Mouse (Mus musculus) limb, embryonic 15.5 days (tissue): ENCODE measurements around the gene Ceacam15. TPM values are rescaled to one million over a fixed set of nuclear protein-coding genes. Genes with fewer than 3 reads are reported as not detected.

Experiments
- ATAC-seq: fragments of 200-750 bp; cut with Nextera tagmentation; 2 replicates; pipeline ENCODE4 v1.8.0; 2017; ENCODE audit warnings: low read depth, moderate TSS enrichment; ENCODE audit not compliant: insufficient number of reproducible peaks, low FRiP score, low TSS enrichment
- H3K27ac ChIP-seq: fragments of 300-500 bp; sonication (generic); 2 replicates; pipeline ENCODE4 v1.5.1; 2015; ENCODE audit warnings: moderate library complexity, mild to moderate bottlenecking, inconsistent platforms
- H3K27me3 ChIP-seq: fragments of 300-500 bp; sonication (generic); 2 replicates; pipeline ENCODE4 v1.6.1; 2015; ENCODE audit warnings: inconsistent platforms
- H3K36me3 ChIP-seq: fragments of 300-500 bp; sonication (generic); 2 replicates; pipeline ENCODE4 v1.6.1; 2015; ENCODE audit warnings: inconsistent platforms
- H3K4me1 ChIP-seq: fragments of 300-500 bp; sonication (generic); 2 replicates; pipeline ENCODE4 v1.6.1; 2015; ENCODE audit warnings: inconsistent platforms
- H3K4me2 ChIP-seq: fragments of 300-500 bp; sonication (generic); 2 replicates; pipeline ENCODE4 v1.6.1; 2015; ENCODE audit warnings: mild to moderate bottlenecking, inconsistent platforms
- H3K4me3 ChIP-seq: fragments of 300-500 bp; sonication (generic); 2 replicates; pipeline ENCODE4 v1.5.1; 2015; ENCODE audit warnings: mild to moderate bottlenecking, inconsistent platforms
- H3K9ac ChIP-seq: fragments of 300-500 bp; sonication (generic); 2 replicates; pipeline ENCODE4 v1.6.1; 2015; ENCODE audit warnings: inconsistent platforms
- H3K9me3 ChIP-seq: fragments of 300-500 bp; sonication (generic); 2 replicates; pipeline ENCODE4 v1.6.1; 2016; ENCODE audit warnings: inconsistent platforms
- WGBS: fragments of 180-500 bp; shearing (Covaris S2); methylation state at CpG from one replicate; pipeline ENCODE4 v1.1.7; 2015; 5-methylcytosine and 5-hydroxymethylcytosine counted together
- polyA plus RNA-seq: library from polyadenylated mRNA; unstranded; fragments of >200 nt; fragmentation: Nextera tagmentation; extraction: Ambion mirVana; gene quantifications from 2 replicates; pipeline ENCODE4 v1.2.1, GENCODE M21; 2015

The Ceacam15 gene
- polyA plus RNA-seq, 1 experiment from 2014 or later: not detected

DNA sequence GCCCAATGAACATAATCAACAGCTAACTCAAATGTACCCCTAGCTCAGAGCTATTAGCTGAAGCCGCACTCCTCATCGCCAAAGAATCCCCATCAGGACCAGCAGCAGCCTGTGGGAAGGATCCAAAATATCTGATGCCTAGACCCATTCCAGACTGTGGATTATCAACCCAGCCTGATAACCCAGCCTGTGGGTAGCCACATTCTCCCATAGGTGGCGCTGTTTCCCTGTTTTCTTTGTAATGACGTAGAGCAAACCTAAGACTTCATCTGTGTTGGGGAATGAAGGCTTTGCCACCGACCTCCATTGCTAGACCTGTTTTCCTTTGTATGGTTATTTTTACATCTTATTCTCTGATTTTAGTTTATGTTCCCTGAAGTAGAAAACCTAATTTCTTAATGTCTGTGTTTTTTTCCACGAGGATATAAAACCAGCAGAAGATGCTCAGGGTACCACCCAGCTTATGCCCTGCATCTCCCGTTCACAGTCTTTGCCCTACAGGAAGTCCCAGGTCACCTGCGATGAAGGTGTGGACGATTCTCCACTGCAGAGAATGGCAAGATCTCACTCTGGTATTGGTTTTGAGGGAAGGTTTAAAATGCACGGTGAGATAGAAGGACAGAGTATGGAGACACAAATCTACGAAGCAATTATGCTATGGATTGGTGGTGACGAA, 47.3 kb downstream of the Ceacam15 start:
- ATAC-seq: no peak
- H3K9ac ChIP-seq: no peak overlapping the region
- H3K27me3 ChIP-seq: no peaks in the 10 kb centered on the region
- H3K9me3 ChIP-seq: no peaks in the 10 kb centered on the region
- H3K27ac ChIP-seq: no peak overlapping the region
- H3K4me1 ChIP-seq: no peaks in the 10 kb centered on the region
- no peak overlapping the region for H3K4me2 ChIP-seq
- H3K36me3 ChIP-seq: no peaks in the 10 kb centered on the region
- WGBS: 34% methylated on average over 12 of the region's 12 CpGs
- H3K4me3 ChIP-seq: no peak overlapping the region

DNA sequence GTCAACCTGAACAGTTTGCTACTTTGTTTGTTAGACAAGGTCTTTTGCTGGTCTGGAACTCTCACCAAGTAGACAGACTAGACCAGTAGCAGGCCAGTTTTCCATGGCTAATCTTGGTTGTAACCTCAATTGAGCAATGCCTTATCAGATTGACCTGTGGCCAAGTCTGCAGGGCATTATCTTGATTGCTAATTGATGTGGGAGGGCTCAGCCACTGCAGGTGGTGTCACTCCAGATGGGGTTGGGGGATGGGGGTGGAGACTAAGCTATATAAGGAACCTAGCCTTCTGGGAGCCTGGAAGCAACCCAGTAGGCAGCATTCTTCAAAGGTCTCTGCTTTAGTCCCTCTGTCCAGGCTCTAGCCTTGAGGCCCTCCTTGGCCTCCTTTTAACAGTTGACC, 51.8 kb downstream of the Ceacam15 start:
- Histone ChIP-seq H3K27ac (no peak overlapping the region), H3K4me1 (peaks cover 5% of the 10 kb centered on the region; the same call in 1 of the 2 replicates), H3K9me3 (no peaks in the 10 kb centered on the region), H3K36me3 (no peaks in the 10 kb centered on the region), H3K27me3 (no peaks in the 10 kb centered on the region; the same call in 1 of the 2 replicates), H3K4me2 (no peak overlapping the region), H3K4me3 (no peak overlapping the region), H3K9ac (no peak overlapping the region)
- ATAC-seq: no peak

DNA sequence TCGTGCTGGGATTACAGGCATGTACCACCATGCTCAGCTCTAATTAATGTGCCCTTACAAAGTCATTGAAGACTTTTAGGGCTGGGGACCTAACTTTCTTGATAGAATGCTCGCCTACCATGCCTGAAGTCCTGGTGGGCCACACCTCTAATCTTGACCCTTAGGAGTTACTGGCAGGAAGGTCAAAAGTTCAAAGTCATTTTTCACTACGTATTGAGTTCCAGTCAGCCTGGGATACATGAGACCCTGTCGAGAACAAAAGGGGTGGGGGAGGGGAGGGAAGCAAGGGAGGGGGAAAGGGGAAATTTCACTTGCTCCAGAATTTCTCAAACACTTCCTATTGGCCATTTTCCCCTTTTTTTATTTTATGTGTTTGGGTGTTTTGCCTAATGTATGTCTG, 52.4 kb downstream of the Ceacam15 start:
- H3K9me3 ChIP-seq: no peaks in the 10 kb centered on the region
- no peak overlapping the region for H3K4me3 ChIP-seq
- H3K4me2 ChIP-seq: no peak overlapping the region
- H3K9ac ChIP-seq: no peak overlapping the region
- ATAC-seq: no peak
- H3K36me3 ChIP-seq: no peaks in the 10 kb centered on the region
- 35% methylated on average over 4 of the region's 4 CpGs for WGBS
- no peak overlapping the region for H3K27ac ChIP-seq
- no peaks in the 10 kb centered on the region; the same call in 1 of the 2 replicates for H3K27me3 ChIP-seq
- peaks cover 9% of the 10 kb centered on the region; the same call in 1 of the 2 replicates for H3K4me1 ChIP-seq

Other genes starting within 250 kb of the Ceacam15 start
- 36.6 and 39.2 TPM in 2 replicates for gene Tmem160, start 222.9 kb downstream of the Ceacam15 start, polyA plus RNA-seq
- gene Npas1, start 198.0 kb downstream of the Ceacam15 start, polyA plus RNA-seq: 0.20 and 0.22 TPM in 2 replicates
- gene Arhgap35, start 60.7 kb downstream of the Ceacam15 start, polyA plus RNA-seq: 14.3 and 15.7 TPM in 2 replicates
- gene Ceacam9, start 46.2 kb upstream of the Ceacam15 start, polyA plus RNA-seq: not detected in 2 replicates
- gene Ap2s1, start 62.7 kb upstream of the Ceacam15 start, polyA plus RNA-seq: 253 and 283 TPM in 2 replicates
- 32.5 and 39.5 TPM in 2 replicates for gene Slc1a5, start 105.6 kb upstream of the Ceacam15 start, polyA plus RNA-seq
- gene Strn4, start 140.2 kb upstream of the Ceacam15 start, polyA plus RNA-seq: 85.8 and 96.1 TPM in 2 replicates
- gene Fkrp, start 141.0 kb upstream of the Ceacam15 start, polyA plus RNA-seq: 25.8 and 27.1 TPM in 2 replicates
- 20.5 and 21.9 TPM in 2 replicates for gene Prkd2, start 167.2 kb upstream of the Ceacam15 start, polyA plus RNA-seq
- gene Dact3, start 199.6 kb upstream of the Ceacam15 start, polyA plus RNA-seq: 4.0 TPM in 2 replicates
- 11.8 and 15.0 TPM in 2 replicates for gene Gng8, start 216.1 kb upstream of the Ceacam15 start, polyA plus RNA-seq
- gene Ptgir, start 230.8 kb upstream of the Ceacam15 start, polyA plus RNA-seq: 4.0 and 5.1 TPM in 2 replicates
- 85.8 and 99.4 TPM in 2 replicates for gene Calm3, start 248.4 kb upstream of the Ceacam15 start, polyA plus RNA-seq